Mouse (Mus musculus) neural tube, embryonic 14.5 days (tissue): Measurements from ENCODE around the gene Gm21773. TPM values are rescaled to one million over a fixed set of nuclear protein-coding genes. Genes with fewer than 3 reads are reported as not detected.
"Not testable (repeated sequence)": the region's sequence is repeated elsewhere in the genome, so short reads cannot be mapped to it uniquely, and the experiment has no call there.

Source experiments
- ATAC-seq: fragments of 200-750 bp; cut with Nextera tagmentation; 2 replicates; pipeline ENCODE4 v1.8.0; 2017; ENCODE audit warnings: low read depth, mild to moderate bottlenecking, moderate TSS enrichment, moderate library complexity
- H3K27ac ChIP-seq: fragments of 300-500 bp; sonication (generic); 2 replicates; pipeline ENCODE4 v1.5.1; 2014; ENCODE audit warnings: low read depth, mild to moderate bottlenecking, control low read depth, low read length, moderate library complexity, mixed read lengths
- H3K27me3 ChIP-seq: fragments of 300-500 bp; sonication (generic); 2 replicates; pipeline ENCODE4 v1.6.1; 2014; ENCODE audit warnings: low read length; ENCODE audit not compliant: control insufficient read depth, insufficient read depth
- H3K36me3 ChIP-seq: fragments of 300-500 bp; sonication (generic); 2 replicates; pipeline ENCODE4 v1.6.1; 2014; ENCODE audit warnings: low read length, mixed read lengths; ENCODE audit not compliant: control insufficient read depth, insufficient read depth
- H3K4me1 ChIP-seq: fragments of 300-500 bp; sonication (generic); 2 replicates; pipeline ENCODE4 v1.6.1; 2014; ENCODE audit warnings: low read length; ENCODE audit not compliant: control insufficient read depth, insufficient read depth
- H3K4me2 ChIP-seq: fragments of 300-500 bp; sonication (generic); 2 replicates; pipeline ENCODE4 v1.6.1; 2014; ENCODE audit warnings: mild to moderate bottlenecking, low read depth, low read length, control low read depth
- H3K4me3 ChIP-seq: fragments of 300-500 bp; sonication (generic); 2 replicates; pipeline ENCODE4 v1.5.1; 2014; ENCODE audit warnings: low read depth, low read length, control low read depth, mixed read lengths
- H3K9ac ChIP-seq: fragments of 300-500 bp; sonication (generic); replicated peaks from 2 replicates; pipeline ENCODE4 v1.6.1; 2014; ENCODE audit warnings: low read depth, mild to moderate bottlenecking, control low read depth, low read length, mixed read lengths
- H3K9me3 ChIP-seq: fragments of 300-500 bp; sonication (generic); 2 replicates; pipeline ENCODE4 v1.6.1; 2016; ENCODE audit warnings: low read length; ENCODE audit not compliant: control insufficient read depth
- WGBS: fragments of 180-500 bp; shearing (Covaris S2); extraction: QIAGEN DNeasy Blood & Tissue Kit; methylation state at CpG from one replicate; pipeline ENCODE4 v1.1.7; 2014; 5-methylcytosine and 5-hydroxymethylcytosine counted together
- polyA plus RNA-seq: library from polyadenylated mRNA; unstranded; fragments of >200 nt; fragmentation: Nextera tagmentation; extraction: Ambion mirVana; gene quantifications from 2 replicates; pipeline ENCODE4 v1.2.1, GENCODE M21; 2014

Gene Gm21773
- polyA plus RNA-seq = not detected in 2 replicates

GRCm38 (mm10) chrY:25309260-25309659, at the start of gene Gm21773:
Gm21773 (minus strand) TSS chrY:25309360.
- not testable (repeated sequence) for H3K4me2 ChIP-seq, H3K4me1 ChIP-seq, H3K9me3 ChIP-seq, H3K27me3 ChIP-seq, H3K27ac ChIP-seq, ATAC-seq, H3K4me3 ChIP-seq, H3K9ac ChIP-seq, H3K36me3 ChIP-seq
- WGBS = no CpG with 5 or more reads among the region's 2 CpGs
